Mouse (Mus musculus) intestine, embryonic 16.5 days (tissue): ENCODE measurements around the gene Agpat3. TPM values are rescaled to one million over a fixed set of nuclear protein-coding genes. Genes with fewer than 3 reads are reported as not detected.
A peak's percentile ranks its signal among the peaks of the same experiment; 100 is the strongest.

Experiments
- ATAC-seq: fragments of 200-750 bp; cut with Nextera tagmentation; 2 replicates; pipeline ENCODE4 v1.8.0; 2017; ENCODE audit warnings: moderate TSS enrichment, moderate library complexity
- H3K27ac ChIP-seq: fragments of 300-500 bp; sonication (generic); 2 replicates; pipeline ENCODE4 v1.5.1; 2014; ENCODE audit warnings: mild to moderate bottlenecking, low read length
- H3K27me3 ChIP-seq: fragments of 300-500 bp; sonication (generic); replicated peaks from 2 replicates; pipeline ENCODE4 v1.6.1; 2014; ENCODE audit warnings: low read length, control low read depth, mixed read lengths; ENCODE audit not compliant: control insufficient read depth, insufficient read depth
- H3K36me3 ChIP-seq: fragments of 300-500 bp; sonication (generic); 2 replicates; pipeline ENCODE4 v1.6.1; 2014; ENCODE audit warnings: low read length, control low read depth; ENCODE audit not compliant: control insufficient read depth, insufficient read depth
- H3K4me1 ChIP-seq: fragments of 300-500 bp; sonication (generic); 2 replicates; pipeline ENCODE4 v1.6.1; 2014; ENCODE audit warnings: low read length, control low read depth, mixed read lengths; ENCODE audit not compliant: control insufficient read depth, insufficient read depth
- H3K4me2 ChIP-seq: fragments of 300-500 bp; sonication (generic); 2 replicates; pipeline ENCODE4 v1.6.1; 2014; ENCODE audit warnings: low read depth, low read length, control low read depth
- H3K4me3 ChIP-seq: fragments of 300-500 bp; sonication (generic); 2 replicates; pipeline ENCODE4 v1.5.1; 2014; ENCODE audit warnings: mild to moderate bottlenecking, low read length
- H3K9ac ChIP-seq: fragments of 300-500 bp; sonication (generic); 2 replicates; pipeline ENCODE4 v1.6.1; 2014; ENCODE audit warnings: low read depth, low read length
- H3K9me3 ChIP-seq: fragments of 300-500 bp; sonication (generic); 2 replicates; pipeline ENCODE4 v1.6.1; 2016; ENCODE audit warnings: low read length, control low read depth; ENCODE audit not compliant: control insufficient read depth
- WGBS: fragments of 180-500 bp; shearing (Covaris S2); extraction: QIAGEN DNeasy Blood & Tissue Kit; methylation state at CpG from one replicate; pipeline ENCODE4 v1.1.7; 2014; 5-methylcytosine and 5-hydroxymethylcytosine counted together
- microRNA-seq: library from miRNA; unstranded; fragments of <30 nt; microRNA quantifications from one replicate; pipeline ENCODE4, GENCODE M21; 2016
- polyA plus RNA-seq: library from polyadenylated mRNA; unstranded; fragments of >200 nt; fragmentation: Nextera tagmentation; extraction: Ambion mirVana; gene quantifications from 2 replicates; pipeline ENCODE4 v1.2.1, GENCODE M21; 2015

The Agpat3 gene
- polyA plus RNA-seq, 1 experiment from 2014 or later, result 30.0 TPM

DNA sequence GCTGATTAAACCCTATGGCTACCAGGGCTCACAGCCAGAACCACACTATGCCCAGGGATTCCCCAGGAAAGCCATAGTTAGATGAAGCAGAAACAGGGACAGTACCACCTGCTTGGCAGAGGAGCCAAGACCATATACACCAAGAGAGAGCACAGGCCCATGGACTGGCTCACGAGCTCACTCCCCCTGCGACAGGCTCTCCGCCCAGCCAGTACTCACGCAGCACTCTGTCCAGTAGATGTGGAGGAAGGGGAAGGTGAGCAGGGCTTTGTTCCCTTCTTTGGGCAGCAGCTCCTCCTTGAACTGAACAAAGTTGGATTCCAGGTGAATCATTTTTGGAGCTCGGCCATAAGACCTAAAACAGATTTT lies 123.7 kb downstream of the Agpat3 start:
- Histone ChIP-seq H3K27me3 (no peaks in the 10 kb centered on the region), H3K36me3 (peaks cover 2% of the 10 kb centered on the region; the same call in 1 of the 2 replicates), H3K4me3 (no peak overlapping the region), H3K9me3 (no peaks in the 10 kb centered on the region), H3K9ac (no peak overlapping the region), H3K4me1 (peaks cover 10% of the 10 kb centered on the region; the same call in 1 of the 2 replicates), H3K4me2 (no peak overlapping the region), H3K27ac (peak overlapping the region; percentile 90)
- peak; percentile 57 for ATAC-seq
- 81% methylated on average over 5 of the region's 5 CpGs for WGBS

GRCm38 (mm10) chr10:78227875-78228559 lies 124.3 kb downstream of the Agpat3 start:
- Histone ChIP-seq H3K27me3 (no peaks in the 10 kb centered on the region), H3K27ac (peak overlapping the region; percentile 90), H3K4me3 (no peak overlapping the region), H3K4me1 (peaks cover 9% of the 10 kb centered on the region; the same call in 1 of the 2 replicates), H3K36me3 (peaks cover 2% of the 10 kb centered on the region; the same call in 1 of the 2 replicates), H3K4me2 (0 out of 2 replicates have a peak overlapping the region, but pooled peaks have one; percentile 4), H3K9me3 (no peaks in the 10 kb centered on the region), H3K9ac (no peak overlapping the region)
- WGBS, result 65% methylated on average over 8 of the region's 8 CpGs
- ATAC-seq, result peak; percentile 88

DNA sequence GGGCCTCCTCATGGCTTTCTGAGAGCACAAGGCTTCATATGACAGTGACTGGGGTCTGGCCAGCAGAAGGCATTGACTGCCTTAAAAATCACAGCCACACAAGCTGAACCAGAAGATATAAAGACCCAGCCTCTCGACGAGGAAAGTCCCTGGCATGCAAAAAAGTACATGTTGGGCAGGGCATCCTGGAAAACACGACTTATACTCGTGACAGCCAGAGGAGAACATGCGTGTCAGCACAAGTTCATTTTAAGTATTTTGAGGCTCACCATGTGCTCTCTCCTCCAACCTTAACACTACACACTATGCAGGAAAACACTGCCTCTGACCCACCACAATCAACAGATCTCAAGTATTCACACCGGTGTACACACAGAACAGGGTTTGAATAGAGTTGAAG lies 128.2 kb downstream of the Agpat3 start:
- 87% methylated on average over 6 of the region's 6 CpGs for WGBS
- H3K9ac ChIP-seq, result no peak overlapping the region

GRCm38 (mm10) chr10:78222908-78223307 lies 129.4 kb downstream of the Agpat3 start:
- H3K27me3 ChIP-seq, result no peaks in the 10 kb centered on the region
- H3K36me3 ChIP-seq, result peaks cover 7% of the 10 kb centered on the region
- H3K4me1 ChIP-seq, result 0 out of 2 replicates have a peak, but pooled peaks cover 2% of the 10 kb centered on the region
- H3K9me3 ChIP-seq, result no peaks in the 10 kb centered on the region
- no peak overlapping the region for H3K9ac ChIP-seq
- WGBS, result 76% methylated on average over 4 of the region's 4 CpGs
- no peak for ATAC-seq
- H3K4me2 ChIP-seq, result no peak overlapping the region
- H3K4me3 ChIP-seq, result no peak overlapping the region
- no peak overlapping the region for H3K27ac ChIP-seq

More for the DNA sequence above, 128.2 kb downstream of the Agpat3 start:
- Histone ChIP-seq H3K36me3 (peaks cover 7% of the 10 kb centered on the region), H3K4me1 (peaks cover 7% of the 10 kb centered on the region; the same call in 1 of the 2 replicates), H3K27ac (no peak overlapping the region), H3K4me3 (no peak overlapping the region), H3K9me3 (no peaks in the 10 kb centered on the region), H3K27me3 (no peaks in the 10 kb centered on the region), H3K4me2 (no peak overlapping the region)
- ATAC-seq, result no peak

GRCm38 (mm10) chr10:78221315-78221714 lies 131.0 kb downstream of the Agpat3 start:
- peaks cover 7% of the 10 kb centered on the region for H3K36me3 ChIP-seq
- no peak overlapping the region for H3K27ac ChIP-seq
- no peak overlapping the region for H3K4me3 ChIP-seq
- no peaks in the 10 kb centered on the region for H3K27me3 ChIP-seq
- H3K9ac ChIP-seq, result no peak overlapping the region
- H3K4me1 ChIP-seq, result no peaks in the 10 kb centered on the region
- WGBS, result 94% methylated on average over 7 of the region's 7 CpGs
- no peak for ATAC-seq
- no peak overlapping the region for H3K4me2 ChIP-seq
- H3K9me3 ChIP-seq, result no peaks in the 10 kb centered on the region

DNA sequence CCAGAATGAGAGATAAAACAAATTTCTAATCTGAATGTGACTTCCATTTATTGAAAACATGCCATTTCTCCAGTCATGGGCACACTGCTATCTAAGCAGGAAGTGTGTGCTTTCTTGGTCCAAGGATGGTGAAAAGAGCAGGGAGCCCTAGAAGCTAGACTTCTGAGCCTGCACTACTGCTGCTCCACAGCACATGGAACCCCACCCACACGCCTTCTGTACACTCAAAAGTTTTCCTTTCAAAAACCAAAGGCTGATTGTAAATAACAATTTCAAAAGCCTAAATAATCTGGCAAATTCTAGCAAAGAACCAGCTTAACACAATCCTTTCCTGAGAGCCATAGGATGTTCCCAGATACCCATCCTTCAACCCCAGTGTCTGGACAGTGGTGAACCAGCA lies 132.8 kb downstream of the Agpat3 start:
- H3K4me1 ChIP-seq, result no peaks in the 10 kb centered on the region
- H3K27ac ChIP-seq, result no peak overlapping the region
- no peak overlapping the region for H3K9ac ChIP-seq
- H3K27me3 ChIP-seq, result no peaks in the 10 kb centered on the region
- WGBS, result 95% methylated on average over 1 of the region's 1 CpGs
- H3K36me3 ChIP-seq, result peaks cover 8% of the 10 kb centered on the region
- no peaks in the 10 kb centered on the region for H3K9me3 ChIP-seq
- no peak for ATAC-seq
- H3K4me2 ChIP-seq, result no peak overlapping the region
- H3K4me3 ChIP-seq, result no peak overlapping the region

Small RNA genes lying within 50 kb of the gene (microRNA-seq; reads per million reads assigned to microRNA genes)
- not detected for gene Mir7659

Other genes with a start within 250 kb of the Agpat3 start
- gene D10Jhu81e, start 182.7 kb downstream of the Agpat3 start, polyA plus RNA-seq, result 43.8 and 45.7 TPM in 2 replicates
- 15.5 TPM in 2 replicates for gene Pwp2, start 167.3 kb downstream of the Agpat3 start, polyA plus RNA-seq
- 3.3 and 4.9 TPM in 2 replicates for gene Trappc10, start 107.8 kb downstream of the Agpat3 start, polyA plus RNA-seq
- 252 and 268 TPM in 2 replicates for gene Rrp1, start 60.6 kb upstream of the Agpat3 start, polyA plus RNA-seq
- 288 and 325 TPM in 2 replicates for gene Cstb, start 73.2 kb upstream of the Agpat3 start, polyA plus RNA-seq
- 35.9 and 39.9 TPM in 2 replicates for gene Pdxk, start 112.5 kb upstream of the Agpat3 start, polyA plus RNA-seq
- gene Olfr1358, start 164.9 kb upstream of the Agpat3 start, polyA plus RNA-seq, result not detected in 2 replicates
- gene Ilvbl, start 221.9 kb upstream of the Agpat3 start, polyA plus RNA-seq, result 83.1 and 85.8 TPM in 2 replicates
- 12.5 and 13.4 TPM in 2 replicates for gene Syde1, start 239.5 kb upstream of the Agpat3 start, polyA plus RNA-seq